Mouse (Mus musculus): ENCODE measurements around the gene Auts2. TPM values are rescaled to one million over a fixed set of nuclear protein-coding genes. Genes with fewer than 3 reads are reported as not detected.

Gene Auts2
- total RNA-seq, 2 experiments from 2014 or later: 103 to 156 TPM

- no peak for DNase-seq (ENCODE audit: extremely low spot score in 1 of 2, low spot score in 1 of 2)
Observed at GRCm38 (mm10) chr5:132329171-132329936, 213.8 kb downstream of the Auts2 start.

- DNase-seq (ENCODE audit: extremely low spot score in 1 of 2, low spot score in 1 of 2): no peak
Observed at GRCm38 (mm10) chr5:132324246-132324883, 218.8 kb downstream of the Auts2 start.

GRCm38 (mm10) chr5:132323608-132324007 lies 219.5 kb downstream of the Auts2 start:
- no peak for DNase-seq (ENCODE audit: extremely low spot score in 1 of 2, low spot score in 1 of 2)

- DNase-seq (ENCODE audit: extremely low spot score in 1 of 2, low spot score in 1 of 2): no peak
Observed at GRCm38 (mm10) chr5:132322971-132323370, 220.2 kb downstream of the Auts2 start.

- no peak for DNase-seq (ENCODE audit: extremely low spot score in 1 of 2, low spot score in 1 of 2)
Observed at GRCm38 (mm10) chr5:132318026-132318765, 224.9 kb downstream of the Auts2 start.

GRCm38 (mm10) chr5:132316897-132317296 lies 226.2 kb downstream of the Auts2 start:
- DNase-seq (ENCODE audit: extremely low spot score in 1 of 2, low spot score in 1 of 2): no peak

GRCm38 (mm10) chr5:132314300-132314699 lies 228.8 kb downstream of the Auts2 start:
- DNase-seq (ENCODE audit: extremely low spot score in 1 of 2, low spot score in 1 of 2): no peak

GRCm38 (mm10) chr5:132307000-132307399 lies 236.1 kb downstream of the Auts2 start:
- no peak for DNase-seq (ENCODE audit: extremely low spot score in 1 of 2, low spot score in 1 of 2)

GRCm38 (mm10) chr5:132305354-132305934 lies 237.7 kb downstream of the Auts2 start:
- no peak for DNase-seq (ENCODE audit: extremely low spot score in 1 of 2, low spot score in 1 of 2)

- DNase-seq (ENCODE audit: extremely low spot score in 1 of 2, low spot score in 1 of 2): no peak
Observed at GRCm38 (mm10) chr5:132302778-132303177, 240.4 kb downstream of the Auts2 start.

- DNase-seq (ENCODE audit: extremely low spot score in 1 of 2, low spot score in 1 of 2): no peak
Observed at GRCm38 (mm10) chr5:132300794-132301193, 242.3 kb downstream of the Auts2 start.

GRCm38 (mm10) chr5:132299716-132300115 lies 243.4 kb downstream of the Auts2 start:
- no peak for DNase-seq (ENCODE audit: extremely low spot score in 1 of 2, low spot score in 1 of 2)

GRCm38 (mm10) chr5:132298996-132299395 lies 244.1 kb downstream of the Auts2 start:
- DNase-seq (ENCODE audit: extremely low spot score in 1 of 2, low spot score in 1 of 2): no peak

GRCm38 (mm10) chr5:132297309-132297708 lies 245.8 kb downstream of the Auts2 start:
- no peak for DNase-seq (ENCODE audit: extremely low spot score in 1 of 2, low spot score in 1 of 2)

GRCm38 (mm10) chr5:132294469-132294868 lies 248.7 kb downstream of the Auts2 start:
- no peak for DNase-seq (ENCODE audit: extremely low spot score in 1 of 2, low spot score in 1 of 2)

- DNase-seq (ENCODE audit: extremely low spot score in 1 of 2, low spot score in 1 of 2): no peak
Observed at GRCm38 (mm10) chr5:132292932-132293331, 250.2 kb downstream of the Auts2 start.

- DNase-seq (ENCODE audit: extremely low spot score in 1 of 2, low spot score in 1 of 2): no peak
Observed at GRCm38 (mm10) chr5:132290606-132291535, 252.3 kb downstream of the Auts2 start.

- no peak for DNase-seq (ENCODE audit: extremely low spot score in 1 of 2, low spot score in 1 of 2)
Observed at GRCm38 (mm10) chr5:132283741-132284140, 259.4 kb downstream of the Auts2 start.

- no peak for DNase-seq (ENCODE audit: extremely low spot score in 1 of 2, low spot score in 1 of 2)
Observed at GRCm38 (mm10) chr5:132274098-132274898, 268.8 kb downstream of the Auts2 start.
